Mouse (Mus musculus): Measurements from ENCODE around the gene 4921517D22Rik. TPM values are rescaled to one million over a fixed set of nuclear protein-coding genes. Genes with fewer than 3 reads are reported as not detected.
A peak's percentile ranks its signal among the peaks of the same experiment; 100 is the strongest.
"Not testable (repeated sequence)": the region's sequence is repeated elsewhere in the genome, so short reads cannot be mapped to it uniquely, and the experiment has no call there.

Gene 4921517D22Rik
- polyA plus RNA-seq (2016; fragmentation: Nextera tagmentation; extraction: Ambion mirVana), result not detected in 2 replicates

DNA sequence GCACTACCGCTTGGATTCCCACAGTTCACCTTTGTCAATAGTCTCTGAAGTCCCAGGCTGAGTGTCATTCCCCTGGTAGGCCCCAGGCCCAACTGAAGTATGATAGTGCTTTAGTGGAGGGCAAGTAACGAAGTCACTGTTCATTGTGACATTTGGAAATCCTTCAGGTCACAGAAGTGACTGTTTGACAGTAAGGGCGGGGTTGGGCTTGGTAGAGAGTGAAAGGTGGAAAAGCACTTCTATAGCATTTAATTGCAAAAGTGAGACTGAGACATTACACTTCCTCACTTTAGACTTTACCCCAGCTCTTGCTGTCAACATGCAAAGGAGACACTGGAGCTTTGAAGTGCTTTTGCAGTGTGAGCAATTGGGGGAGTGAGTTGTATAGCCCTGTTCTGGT, at the start of gene 4921517D22Rik:
Gene 4921517D22Rik (minus strand): TSS at position 101 of the 400 bp plus-strand sequence.
- Histone ChIP-seq H3K27me3 (replicated peaks) (peaks cover 21% of the 10 kb centered on the region), H3K36me3 (no peaks in the 10 kb centered on the region), H3K27ac (no peak within 1 kb of the TSS), H3K9me3 (replicated peaks) (no peaks in the 10 kb centered on the region; the same call in 1 of the 2 replicates), H3K4me2 (no peak within 1 kb of the TSS), H3K4me1 (peaks cover 6% of the 10 kb centered on the region; the same call in 1 of the 2 replicates), H3K4me3 (no peak within 1 kb of the TSS), H3K9ac (no peak within 1 kb of the TSS)
- 69% methylated on average over 3 of the region's 3 CpGs for WGBS (ENCODE audit: insufficient replicate concordance)
- ATAC-seq, result no peak

DNA sequence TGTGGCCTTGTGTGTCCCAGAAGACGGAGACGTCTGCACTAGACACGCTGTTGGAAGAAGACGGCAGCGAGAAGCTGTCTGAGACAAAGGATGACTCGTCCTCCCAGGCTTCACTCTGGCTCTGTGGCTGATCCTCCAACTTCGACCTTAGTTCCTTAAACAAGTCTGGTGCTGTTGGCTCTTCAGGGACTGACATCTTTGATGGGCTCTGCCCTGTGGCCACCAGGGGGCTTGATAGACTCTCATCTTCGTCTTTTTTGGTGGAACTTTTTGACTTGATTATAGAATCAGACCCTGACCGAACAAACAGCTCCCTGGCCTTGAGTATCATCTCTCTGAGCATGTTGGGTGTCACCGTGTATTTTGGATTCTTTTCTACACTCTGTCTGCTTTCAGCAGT, 47.8 kb upstream of the 4921517D22Rik start:
- 46% methylated on average over 10 of the region's 10 CpGs for WGBS (ENCODE audit: insufficient replicate concordance)
- no peak for ATAC-seq
- no peak overlapping the region for H3K9ac ChIP-seq

DNA sequence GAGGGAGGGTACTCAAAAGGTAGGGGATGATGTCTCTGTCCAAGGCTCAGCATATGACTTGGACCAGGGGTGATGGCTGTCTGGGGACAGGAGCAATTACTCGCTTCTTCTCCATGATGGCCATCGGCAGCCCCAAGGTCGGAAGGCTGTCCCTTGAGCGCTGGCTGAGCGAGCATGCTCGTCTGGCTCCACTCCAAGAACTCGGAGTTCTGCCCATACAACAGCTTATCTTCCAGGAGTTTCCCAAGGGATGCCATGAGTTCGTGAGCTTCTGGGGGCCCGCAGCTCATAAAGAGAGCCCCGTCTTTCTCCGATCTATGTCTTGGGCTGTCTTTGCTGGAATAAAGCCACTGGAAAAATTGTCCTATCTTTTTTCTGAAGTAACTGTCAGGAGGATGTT, 47.2 kb upstream of the 4921517D22Rik start:
- no peak for ATAC-seq
- no peaks in the 10 kb centered on the region for H3K9me3 ChIP-seq (replicated peaks)
- H3K27me3 ChIP-seq (replicated peaks), result no peaks in the 10 kb centered on the region; the same call in none of the 2 replicates
- no peaks in the 10 kb centered on the region for H3K36me3 ChIP-seq
- no peak overlapping the region for H3K27ac ChIP-seq
- no peak overlapping the region for H3K4me3 ChIP-seq
- H3K4me1 ChIP-seq, result peaks cover 59% of the 10 kb centered on the region
- H3K4me2 ChIP-seq, result no peak overlapping the region
- 87% methylated on average over 11 of the region's 11 CpGs for WGBS (ENCODE audit: insufficient replicate concordance)
- H3K9ac ChIP-seq, result no peak overlapping the region

More for the DNA sequence above, 47.8 kb upstream of the 4921517D22Rik start:
- no peak overlapping the region for H3K4me3 ChIP-seq
- H3K27ac ChIP-seq, result peak overlapping the region; percentile 39; the same call in 1 of the 2 replicates
- H3K4me1 ChIP-seq, result peaks cover 53% of the 10 kb centered on the region
- H3K27me3 ChIP-seq (replicated peaks), result no peaks in the 10 kb centered on the region; the same call in none of the 2 replicates
- H3K4me2 ChIP-seq, result no peak overlapping the region
- no peaks in the 10 kb centered on the region for H3K36me3 ChIP-seq
- H3K9me3 ChIP-seq (replicated peaks), result no peaks in the 10 kb centered on the region

DNA sequence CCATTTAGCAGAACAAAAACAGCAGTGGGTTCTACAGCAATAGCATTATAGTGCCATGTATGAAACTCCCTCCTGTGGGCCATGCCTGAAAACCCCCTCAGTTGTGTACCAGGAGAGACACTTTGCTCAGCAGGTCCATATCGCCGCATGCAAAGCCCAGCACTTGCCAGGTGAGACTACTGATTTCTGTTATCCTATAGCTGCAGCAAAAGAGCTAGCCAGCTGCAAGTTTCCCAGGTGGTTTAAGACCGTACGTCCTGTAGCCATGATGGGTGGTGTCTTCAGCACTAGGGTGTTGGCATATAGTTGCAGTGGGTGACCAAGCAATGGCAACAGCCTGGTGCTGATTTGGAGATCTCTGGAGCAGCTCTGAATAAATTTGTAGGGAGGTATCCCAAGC, 45.5 kb upstream of the 4921517D22Rik start:
- Histone ChIP-seq H3K36me3 (no peaks in the 10 kb centered on the region), H3K9me3 (replicated peaks) (no peaks in the 10 kb centered on the region), H3K4me2 (peak overlapping the region; percentile 61), H3K4me1 (peaks cover 76% of the 10 kb centered on the region), H3K27me3 (replicated peaks) (no peaks in the 10 kb centered on the region; the same call in none of the 2 replicates), H3K9ac (peak overlapping the region; percentile 67; the same call in 1 of the 2 replicates), H3K27ac (peak overlapping the region; percentile 96), H3K4me3 (no peak overlapping the region)
- peak; percentile 80 for ATAC-seq
- 33% methylated on average over 4 of the region's 4 CpGs for WGBS (ENCODE audit: insufficient replicate concordance)

DNA sequence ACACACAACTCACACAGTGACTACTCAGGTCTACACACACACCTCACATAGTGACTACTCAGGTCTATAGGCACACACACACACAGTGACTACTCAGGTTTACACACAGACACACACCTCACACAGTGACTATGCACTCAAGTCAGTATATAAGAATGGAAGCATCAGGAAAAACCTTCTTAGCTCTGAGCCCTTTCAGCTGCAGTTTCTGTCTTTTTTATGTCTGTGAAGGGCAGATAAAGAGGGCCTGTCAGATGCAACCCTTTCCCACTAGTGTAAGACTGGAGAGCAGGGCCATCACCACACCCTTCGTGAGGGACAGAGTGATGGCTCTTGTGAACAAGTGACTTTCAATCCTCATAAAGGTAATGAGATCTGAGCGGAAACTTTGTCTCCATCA, 44.5 kb upstream of the 4921517D22Rik start:
- WGBS (ENCODE audit: insufficient replicate concordance), result 34% methylated on average over 2 of the region's 2 CpGs
- Histone ChIP-seq H3K27ac (peak overlapping the region; percentile 96), H3K4me1 (peaks cover 86% of the 10 kb centered on the region), H3K9me3 (replicated peaks) (no peaks in the 10 kb centered on the region), H3K36me3 (no peaks in the 10 kb centered on the region), H3K4me3 (peak overlapping the region; percentile 19), H3K4me2 (peak overlapping the region; percentile 61), H3K27me3 (replicated peaks) (no peaks in the 10 kb centered on the region; the same call in 1 of the 2 replicates), H3K9ac (peak overlapping the region; percentile 67)
- peak; percentile 89 for ATAC-seq

DNA sequence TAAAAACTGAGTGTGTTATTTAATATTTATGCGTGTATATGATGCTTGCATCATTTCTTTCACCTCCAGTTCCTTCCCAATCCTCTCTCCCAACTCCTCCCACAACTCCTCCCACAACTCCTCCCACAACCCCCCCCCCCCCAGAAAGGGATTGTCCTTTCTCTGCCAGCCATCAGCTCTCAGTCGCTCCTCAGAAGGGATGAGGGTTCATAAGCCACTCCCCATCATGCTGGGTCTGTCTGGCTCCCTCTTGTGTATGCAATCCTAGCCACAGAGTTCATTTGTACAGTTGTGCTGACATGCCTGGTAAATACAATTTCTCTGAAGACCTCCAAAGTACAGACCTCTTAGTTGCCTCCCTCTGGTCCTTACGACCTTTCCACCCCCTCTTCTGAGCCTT, 41.3 kb upstream of the 4921517D22Rik start:
- no peaks in the 10 kb centered on the region for H3K9me3 ChIP-seq (replicated peaks)
- H3K9ac ChIP-seq, result no peak overlapping the region
- 24% methylated on average over 3 of the region's 3 CpGs for WGBS (ENCODE audit: insufficient replicate concordance)
- peaks cover 94% of the 10 kb centered on the region for H3K4me1 ChIP-seq
- ATAC-seq, result no peak
- no peaks in the 10 kb centered on the region for H3K36me3 ChIP-seq
- H3K4me3 ChIP-seq, result no peak overlapping the region
- peak overlapping the region; percentile 50 for H3K4me2 ChIP-seq
- H3K27ac ChIP-seq, result peak overlapping the region; percentile 96
- 0 out of 2 replicates have a peak, but pooled peaks cover 4% of the 10 kb centered on the region for H3K27me3 ChIP-seq (replicated peaks)

DNA sequence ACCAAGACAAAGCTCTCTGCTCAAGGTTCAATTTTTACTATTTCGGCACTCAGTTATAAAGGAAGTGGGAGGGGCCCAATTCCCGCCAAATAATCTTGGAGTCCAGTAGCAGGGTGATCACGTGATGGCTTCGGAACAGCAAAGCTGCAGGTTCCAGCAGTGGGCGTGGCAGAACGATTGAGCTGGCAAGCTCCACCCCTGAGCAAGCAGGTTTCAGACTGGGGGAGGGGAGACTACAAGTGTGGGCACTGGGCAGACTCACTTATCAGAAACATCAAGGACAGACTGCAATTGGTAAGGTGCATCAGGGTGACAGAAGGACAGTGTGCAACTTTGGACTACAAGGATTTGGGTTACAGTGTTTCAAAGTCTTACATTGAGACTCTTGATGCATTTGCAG, 40.4 kb upstream of the 4921517D22Rik start:
- H3K4me2 ChIP-seq, result peak overlapping the region; percentile 50
- peak overlapping the region; percentile 42; the same call in 1 of the 2 replicates for H3K9ac ChIP-seq
- WGBS (ENCODE audit: insufficient replicate concordance), result 11% methylated on average over 6 of the region's 6 CpGs
- 0 out of 2 replicates have a peak overlapping the region, but pooled peaks have one; percentile 1 for H3K4me3 ChIP-seq
- peaks cover 86% of the 10 kb centered on the region for H3K4me1 ChIP-seq
- H3K27ac ChIP-seq, result peak overlapping the region; percentile 96
- not testable (repeated sequence) for H3K27me3 ChIP-seq (replicated peaks); H3K9me3 ChIP-seq (replicated peaks); H3K36me3 ChIP-seq; ATAC-seq

DNA sequence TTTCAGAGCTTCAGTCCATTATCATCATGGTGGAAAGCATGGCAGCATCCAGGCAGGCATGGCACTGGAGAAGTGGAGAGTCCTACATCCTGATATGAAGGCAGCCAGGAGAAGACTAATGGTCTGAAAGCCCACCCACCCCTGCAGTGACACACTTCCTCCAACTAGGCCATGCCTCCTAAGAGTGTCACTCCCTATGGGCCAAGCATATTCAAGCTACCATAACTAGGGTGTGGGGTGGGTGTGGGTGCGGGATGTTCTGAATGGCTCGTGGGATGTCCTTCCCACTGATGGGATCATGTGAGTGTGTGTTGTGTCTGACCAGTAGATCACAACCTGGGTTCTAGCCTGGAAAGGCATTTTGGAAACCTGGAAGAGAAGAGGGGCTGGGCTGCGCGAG, 40.0 kb upstream of the 4921517D22Rik start:
- WGBS (ENCODE audit: insufficient replicate concordance), result 54% methylated on average over 4 of the region's 4 CpGs
- no peak overlapping the region for H3K4me3 ChIP-seq
- H3K27ac ChIP-seq, result peak overlapping the region; percentile 58
- 0 out of 2 replicates have a peak, but pooled peaks cover 7% of the 10 kb centered on the region for H3K27me3 ChIP-seq (replicated peaks)
- H3K9me3 ChIP-seq (replicated peaks), result no peaks in the 10 kb centered on the region
- no peaks in the 10 kb centered on the region for H3K36me3 ChIP-seq
- H3K4me1 ChIP-seq, result peaks cover 86% of the 10 kb centered on the region
- no peak for ATAC-seq
- H3K9ac ChIP-seq, result no peak overlapping the region
- peak overlapping the region; percentile 50 for H3K4me2 ChIP-seq

DNA sequence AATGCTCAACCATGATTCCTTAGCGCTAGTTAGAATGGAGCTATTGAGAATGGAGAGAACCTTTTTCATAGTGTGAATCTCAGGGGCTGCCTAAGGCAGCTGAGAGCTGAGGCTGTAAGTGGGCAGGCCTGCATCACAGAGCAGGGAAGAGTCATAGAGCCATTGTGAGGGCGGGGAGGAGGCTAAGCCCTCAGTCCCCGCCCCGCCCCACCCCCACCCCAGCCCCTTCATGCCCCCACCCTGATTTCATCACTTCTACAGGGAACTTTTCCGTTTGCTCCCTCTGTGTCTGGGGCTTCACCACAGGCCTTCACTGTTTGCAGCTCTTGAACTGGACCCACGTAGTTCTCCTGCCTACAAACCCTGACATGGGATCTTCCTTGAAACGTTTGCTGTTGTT, 37.7 kb upstream of the 4921517D22Rik start, which contains the start of gene Spata31d1d:
Gene Spata31d1d (minus strand): TSS at position 101 of the 400 bp plus-strand sequence.
- Histone ChIP-seq H3K9me3 (replicated peaks) (no peaks in the 10 kb centered on the region), H3K4me3 (no peak within 1 kb of the TSS), H3K9ac (peak within 1 kb of the TSS; percentile 34; the same call in 1 of the 2 replicates), H3K4me1 (peaks cover 76% of the 10 kb centered on the region), H3K4me2 (peak within 1 kb of the TSS; percentile 27; the same call in 1 of the 2 replicates), H3K36me3 (no peaks in the 10 kb centered on the region), H3K27ac (peak within 1 kb of the TSS; percentile 58), H3K27me3 (replicated peaks) (peaks cover 23% of the 10 kb centered on the region)
- ATAC-seq, result no peak
- WGBS (ENCODE audit: insufficient replicate concordance), result 27% methylated on average over 7 of the region's 7 CpGs

DNA sequence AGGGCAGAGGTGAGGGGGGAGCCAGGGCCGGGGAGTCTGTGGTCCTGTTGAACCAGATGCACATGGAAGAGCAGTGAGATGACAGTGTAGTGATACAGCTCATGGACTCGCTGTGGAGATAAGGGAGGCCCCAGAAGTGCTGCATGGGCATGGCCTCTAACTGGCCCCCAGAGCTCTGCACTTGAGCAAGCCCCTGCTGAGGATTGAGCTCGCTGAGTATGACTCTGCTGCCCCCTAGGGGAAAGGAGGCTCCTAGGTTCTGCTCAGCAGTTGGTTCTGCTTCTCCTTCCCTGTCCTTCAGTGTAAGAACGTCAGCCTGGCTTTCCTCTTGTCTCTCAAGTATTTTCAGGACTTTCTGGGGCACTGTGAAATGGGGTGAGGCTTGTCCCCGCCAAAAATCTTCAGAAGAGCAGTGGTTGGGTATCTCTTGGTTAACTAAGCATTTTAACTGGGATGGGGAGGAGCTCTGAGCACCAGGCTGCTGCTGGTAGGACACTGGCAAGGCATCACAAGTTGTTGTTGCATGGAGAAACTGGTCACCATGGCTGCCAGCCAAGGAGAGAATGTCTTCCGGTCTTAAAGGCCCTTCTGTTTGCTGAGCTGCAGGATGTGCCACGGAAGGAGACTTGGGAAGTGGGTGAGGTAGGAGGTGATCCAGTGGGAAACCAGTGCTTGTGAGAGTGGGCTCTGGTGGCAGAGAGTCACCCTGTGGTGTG, 34.6 kb upstream of the 4921517D22Rik start:
- Histone ChIP-seq H3K36me3 (no peaks in the 10 kb centered on the region), H3K9me3 (replicated peaks) (no peaks in the 10 kb centered on the region), H3K9ac (no peak overlapping the region; the same call in 1 of the 2 replicates), H3K4me3 (no peak overlapping the region), H3K4me2 (peak overlapping the region; percentile 28), H3K4me1 (peaks cover 65% of the 10 kb centered on the region), H3K27ac (no peak overlapping the region), H3K27me3 (replicated peaks) (peaks cover 53% of the 10 kb centered on the region)
- 19% methylated on average over 7 of the region's 7 CpGs for WGBS (ENCODE audit: insufficient replicate concordance)
- peak; percentile 85 for ATAC-seq

DNA sequence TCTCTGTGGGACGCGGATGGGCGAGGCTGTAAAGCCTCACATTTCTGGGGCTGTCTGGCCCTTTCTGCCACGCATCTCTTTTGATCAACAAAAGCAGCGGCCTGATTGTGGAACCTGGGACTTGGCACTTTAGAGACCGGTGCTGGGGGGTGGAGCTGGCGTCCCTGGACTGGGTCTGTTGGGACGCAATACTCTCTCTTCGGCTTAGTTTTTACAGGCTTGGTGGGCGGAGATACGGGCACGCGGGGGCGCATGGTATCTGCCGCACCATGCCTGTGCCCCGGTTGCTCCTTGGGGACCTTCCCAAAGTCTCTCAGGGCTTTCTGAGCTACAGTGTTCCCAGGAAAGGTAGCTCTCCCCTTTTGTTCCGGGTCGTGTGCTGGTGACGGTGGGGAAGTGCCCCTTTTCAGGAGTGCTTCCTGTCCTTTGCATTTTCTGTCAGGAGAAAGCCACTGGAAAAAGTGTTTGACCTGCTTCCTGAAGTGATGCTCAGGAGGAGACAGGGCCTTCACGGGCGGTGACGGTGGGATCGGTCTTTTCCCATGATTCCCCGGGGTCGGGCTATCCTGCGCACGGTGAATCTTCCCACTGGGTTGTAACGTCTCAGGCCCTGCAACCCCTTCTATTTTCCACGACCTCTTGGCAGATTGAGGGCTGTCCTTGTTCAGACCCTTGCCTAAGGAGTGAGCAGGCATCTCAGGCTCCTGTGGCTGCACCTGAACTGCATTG, 32.4 kb upstream of the 4921517D22Rik start:
- peaks cover 53% of the 10 kb centered on the region for H3K27me3 ChIP-seq (replicated peaks)
- no peak overlapping the region for H3K9ac ChIP-seq
- no peaks in the 10 kb centered on the region for H3K36me3 ChIP-seq
- H3K4me2 ChIP-seq, result peak overlapping the region; percentile 14
- H3K4me1 ChIP-seq, result peaks cover 60% of the 10 kb centered on the region
- ATAC-seq, result no peak
- H3K9me3 ChIP-seq (replicated peaks), result no peaks in the 10 kb centered on the region
- H3K4me3 ChIP-seq, result no peak overlapping the region
- WGBS (ENCODE audit: insufficient replicate concordance), result 25% methylated on average over 29 of the region's 29 CpGs
- H3K27ac ChIP-seq, result no peak overlapping the region

DNA sequence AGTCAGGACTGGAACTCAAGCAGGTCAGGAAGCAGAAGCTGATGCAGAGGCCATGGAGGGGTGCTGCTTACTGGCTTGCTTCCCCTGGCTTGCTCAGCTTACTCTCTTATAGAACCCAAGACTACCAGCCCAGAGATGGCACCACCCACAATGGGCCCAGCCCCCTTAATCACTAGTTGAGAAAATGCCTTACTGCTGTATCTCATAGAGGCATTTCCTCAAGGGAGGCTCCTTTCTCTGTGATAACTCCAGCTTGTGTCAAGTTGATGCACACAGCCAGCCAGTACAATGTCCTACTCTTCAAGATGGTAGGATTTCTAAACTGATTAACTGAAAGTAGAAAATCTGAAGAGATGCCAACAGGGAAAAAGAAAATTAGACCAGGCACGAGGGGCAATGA, 28.2 kb upstream of the 4921517D22Rik start:
- peak; percentile 61 for ATAC-seq

More for the DNA sequence above, 28.2 kb upstream of the 4921517D22Rik start:
- H3K27ac ChIP-seq; H3K4me3 ChIP-seq; H3K36me3 ChIP-seq; H3K9ac ChIP-seq; H3K4me2 ChIP-seq; H3K9me3 ChIP-seq (replicated peaks): not testable (repeated sequence)
- Histone ChIP-seq H3K27me3 (replicated peaks) (peaks cover 39% of the 10 kb centered on the region), H3K4me1 (peaks cover 64% of the 10 kb centered on the region)
- WGBS (ENCODE audit: insufficient replicate concordance), result 65% methylated on average over 1 of the region's 1 CpGs
